Mouse (Mus musculus) liver, embryonic 14.5 days (tissue): ENCODE results near the gene Myh6. TPM values are rescaled to one million over a fixed set of nuclear protein-coding genes. Genes with fewer than 3 reads are reported as not detected.

ENCODE experiments used
- ATAC-seq: fragments of 200-750 bp; cut with Nextera tagmentation; 2 replicates; pipeline ENCODE4 v1.8.0; 2017; ENCODE audit warnings: moderate number of reproducible peaks, mild to moderate bottlenecking, moderate library complexity; ENCODE audit not compliant: insufficient read depth
- DNase-seq, 3 experiments: peaks; one replicate each; pipeline ENCODE4 v3.0.0-alpha.2; 2012 to 2013; ENCODE audit warnings: low read depth in 3 of 3, low spot score in 3 of 3
- H3K27ac ChIP-seq: fragments of 300-500 bp; sonication (generic); 2 replicates; pipeline ENCODE4 v1.5.1; 2014; ENCODE audit warnings: moderate library complexity, mild to moderate bottlenecking, control low read depth, inconsistent platforms
- H3K27me3 ChIP-seq: fragments of 300-500 bp; sonication (generic); 2 replicates; pipeline ENCODE4 v1.6.1; 2014; ENCODE audit warnings: mild to moderate bottlenecking, low read length, moderate library complexity; ENCODE audit not compliant: control insufficient read depth, insufficient read depth
- H3K36me3 ChIP-seq: fragments of 300-500 bp; sonication (generic); replicated peaks from 2 replicates; pipeline ENCODE4 v1.6.1; 2014; ENCODE audit warnings: low read depth; ENCODE audit not compliant: control insufficient read depth, insufficient read depth
- H3K4me1 ChIP-seq, 2 experiments: fragments of 200-500 bp in 1 of 2; fragments of 300-500 bp in 1 of 2; sonication (generic) in 1 of 2; replicated peaks; 2 replicates each; pipeline ENCODE4 v1.6.1; 2012 to 2014; ENCODE audit warnings: antibody characterized with exemption in 1 of 2, inconsistent platforms in 1 of 2, low read length in 1 of 2; ENCODE audit not compliant: control insufficient read depth in 2 of 2, insufficient read depth in 2 of 2
- H3K4me2 ChIP-seq: fragments of 300-500 bp; sonication (generic); 2 replicates; pipeline ENCODE4 v1.6.1; 2014; ENCODE audit warnings: low read depth, mild to moderate bottlenecking, control low read depth, moderate library complexity
- H3K4me3 ChIP-seq, 2 experiments: fragments of 200-500 bp in 1 of 2; fragments of 300-500 bp in 1 of 2; sonication (generic) in 1 of 2; 2 replicates each; pipeline ENCODE4 v1.5.1; 2012 to 2014; ENCODE audit warnings: low read depth in 2 of 2, low read length in 2 of 2, mild to moderate bottlenecking in 2 of 2, control low read depth in 1 of 2, inconsistent platforms in 1 of 2, moderate library complexity in 1 of 2; ENCODE audit not compliant: insufficient read depth in 1 of 2
- H3K9ac ChIP-seq: fragments of 300-500 bp; sonication (generic); replicated peaks from 2 replicates; pipeline ENCODE4 v1.6.1; 2014; ENCODE audit warnings: mild to moderate bottlenecking, control low read depth, moderate library complexity
- H3K9me3 ChIP-seq: fragments of 300-500 bp; sonication (generic); 2 replicates; pipeline ENCODE4 v1.6.1; 2016; ENCODE audit warnings: low read length, mixed read lengths; ENCODE audit not compliant: control insufficient read depth
- CTCF ChIP-seq: IDR thresholded peaks from 2 replicates; pipeline ENCODE4 v1.5.1; 2016; ENCODE audit warnings: antibody characterized with exemption, low read depth, control low read depth
- EP300 ChIP-seq: IDR thresholded peaks from 2 replicates; pipeline ENCODE4 v1.6.1; 2016; ENCODE audit warnings: antibody characterized with exemption, low read depth
- WGBS: fragments of 180-500 bp; shearing (Covaris S2); extraction: QIAGEN DNeasy Blood & Tissue Kit; methylation state at CpG from one replicate; pipeline ENCODE4 v1.1.7; 2014; ENCODE audit not compliant: insufficient replicate concordance; 5-methylcytosine and 5-hydroxymethylcytosine counted together
- polyA plus RNA-seq, 2 experiments: library from polyadenylated mRNA; depleted of rRNA in 1 of 2; stranded (reverse) in 1 of 2; unstranded in 1 of 2; fragments of >200 nt; fragmentation: Nextera tagmentation in 1 of 2; extraction: Ambion mirVana in 1 of 2; gene quantifications; 2 replicates each; pipeline versions ENCODE4 v1.2.1 to v1.2.3; 2012 to 2014

Gene Myh6
- polyA plus RNA-seq, 2 experiments: 0.02 TPM; not detected in 1

- TF ChIP-seq EP300: no peak
- TF ChIP-seq CTCF: no peak
- DNase-seq (no peak), ATAC-seq (no peak)
- Histone ChIP-seq H3K36me3 (no peaks in the 10 kb centered on the region), H3K9me3 (no peaks in the 10 kb centered on the region), H3K4me2 (no peak overlapping the region), H3K4me3 (no peak overlapping the region), H3K27ac (no peak overlapping the region), H3K4me1 (no peaks in the 10 kb centered on the region), H3K9ac (no peak overlapping the region), H3K27me3 (no peaks in the 10 kb centered on the region)
- 69% methylated on average over 19 of the region's 19 CpGs for WGBS
Measured at GRCm38 (mm10) chr14:54945975-54946704, 20.6 kb downstream of the Myh6 start.

GRCm38 (mm10) chr14:54944939-54945338 is 21.8 kb downstream of the Myh6 start:
- WGBS: 34% methylated on average over 2 of the region's 2 CpGs
- Histone ChIP-seq H3K9me3 (no peaks in the 10 kb centered on the region), H3K4me2 (no peak overlapping the region), H3K4me3 (no peak overlapping the region), H3K36me3 (no peaks in the 10 kb centered on the region), H3K27me3 (no peaks in the 10 kb centered on the region), H3K9ac (no peak overlapping the region), H3K27ac (no peak overlapping the region), H3K4me1 (no peaks in the 10 kb centered on the region)
- ATAC-seq: no peak
- DNase-seq: no peak
- TF ChIP-seq EP300 (no peak), CTCF (no peak)

DNA sequence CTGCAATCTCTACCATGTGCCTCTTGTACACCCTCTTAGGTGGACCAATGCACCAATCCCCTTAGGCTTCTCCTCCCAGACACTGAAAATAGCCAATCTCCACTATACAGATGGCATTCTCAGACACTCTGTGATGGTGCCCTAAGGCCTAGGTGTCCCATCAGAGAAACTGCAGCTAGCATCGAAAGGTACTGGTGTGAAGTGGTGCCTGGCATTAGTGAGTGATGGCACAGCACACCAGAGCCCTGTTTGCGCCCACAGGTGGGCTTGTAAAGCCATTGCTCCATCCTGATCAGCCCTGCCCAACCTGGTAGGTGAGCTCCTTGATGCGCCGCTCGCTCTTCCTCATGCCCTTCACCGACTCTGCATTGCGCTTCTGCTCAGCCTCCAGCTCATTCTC is 22.8 kb downstream of the Myh6 start:
- Histone ChIP-seq H3K4me2 (no peak overlapping the region), H3K4me3 (no peak overlapping the region), H3K27ac (no peak overlapping the region), H3K36me3 (no peaks in the 10 kb centered on the region), H3K9me3 (no peaks in the 10 kb centered on the region), H3K27me3 (no peaks in the 10 kb centered on the region), H3K4me1 (no peaks in the 10 kb centered on the region), H3K9ac (no peak overlapping the region)
- TF ChIP-seq CTCF (no peak), EP300 (no peak)
- ATAC-seq (no peak), DNase-seq (no peak)
- WGBS: 75% methylated on average over 7 of the region's 7 CpGs

DNA sequence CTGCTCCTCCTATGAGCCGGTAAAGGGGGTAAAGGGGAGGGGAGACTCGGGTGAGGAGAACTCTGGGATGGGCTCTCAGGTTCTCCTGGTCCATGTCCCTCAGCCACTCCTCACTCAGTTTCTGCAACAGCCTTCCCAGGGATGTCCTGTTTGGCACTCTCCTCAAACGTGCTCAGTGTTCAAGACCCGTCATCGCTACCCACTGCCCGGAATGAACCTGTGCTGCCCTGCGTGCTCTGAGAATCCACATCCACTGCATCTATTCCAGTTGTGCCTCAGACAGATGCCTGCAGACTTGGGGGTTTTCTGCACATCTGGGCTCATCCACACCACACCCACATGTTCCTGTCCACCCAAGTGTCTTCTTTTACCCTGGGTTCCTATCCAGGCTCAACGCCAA is 24.2 kb downstream of the Myh6 start:
- WGBS: 70% methylated on average over 8 of the region's 8 CpGs
- Histone ChIP-seq H3K27me3 (no peaks in the 10 kb centered on the region), H3K36me3 (no peaks in the 10 kb centered on the region), H3K4me1 (no peaks in the 10 kb centered on the region), H3K9me3 (no peaks in the 10 kb centered on the region), H3K9ac (no peak overlapping the region), H3K4me2 (no peak overlapping the region), H3K4me3 (no peak overlapping the region), H3K27ac (no peak overlapping the region)
- TF ChIP-seq CTCF (no peak), EP300 (no peak)
- DNase-seq (no peak), ATAC-seq (no peak)

DNA sequence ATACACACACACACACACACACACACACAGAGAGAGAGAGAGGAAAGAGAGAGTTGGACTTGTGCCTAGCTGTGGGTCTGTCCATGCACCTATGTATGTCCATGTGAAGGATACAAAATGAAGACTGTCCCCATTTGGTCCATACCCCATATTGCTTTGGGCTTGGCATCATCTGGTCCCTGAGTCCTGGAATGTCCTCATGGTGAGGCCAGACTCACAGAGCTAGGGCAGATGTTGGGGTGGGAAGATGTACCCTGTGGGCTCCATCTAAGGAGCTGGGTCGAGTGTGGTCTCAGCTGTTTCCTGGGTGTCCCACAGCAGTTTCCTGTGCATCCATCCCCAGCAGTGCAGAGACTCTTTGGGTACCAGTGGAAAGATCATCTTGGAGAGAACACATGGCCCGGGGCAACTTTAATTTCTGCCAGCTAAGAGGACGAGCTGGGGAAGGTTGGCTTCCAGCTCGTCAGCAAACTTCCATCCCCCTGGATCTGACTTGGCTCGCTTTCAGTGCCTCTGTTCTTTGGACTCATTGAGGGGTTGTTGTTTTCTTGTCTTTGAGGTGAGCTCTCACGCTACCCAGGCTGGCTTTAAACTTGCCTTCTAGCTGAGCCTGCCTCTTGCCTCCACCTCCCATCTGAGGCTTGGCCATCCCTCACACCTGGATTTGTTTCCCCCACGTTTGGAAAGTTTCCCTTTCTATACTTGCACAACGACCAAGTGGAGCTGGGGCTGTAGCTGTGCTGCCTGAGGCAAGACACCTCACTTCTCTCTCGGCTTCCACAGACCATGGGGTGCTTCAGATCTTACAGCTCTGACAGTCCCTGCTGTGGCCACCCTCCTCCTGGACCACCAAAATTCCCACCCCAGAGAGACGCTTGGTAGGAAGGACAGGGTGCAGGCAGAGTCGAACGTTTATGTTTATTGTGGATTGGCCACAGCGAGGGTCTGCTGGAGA is 25.4 kb downstream of the Myh6 start:
- Histone ChIP-seq H3K27me3 (no peaks in the 10 kb centered on the region), H3K27ac (no peak overlapping the region), H3K9me3 (no peaks in the 10 kb centered on the region), H3K4me2 (no peak overlapping the region), H3K4me1 (no peaks in the 10 kb centered on the region), H3K9ac (no peak overlapping the region), H3K36me3 (no peaks in the 10 kb centered on the region), H3K4me3 (no peak overlapping the region)
- ATAC-seq: no peak
- TF ChIP-seq CTCF (no peak), EP300 (no peak)
- WGBS: 40% methylated on average over 13 of the region's 13 CpGs
- no peak for DNase-seq
